Mouse (Mus musculus): ENCODE results near the gene Mrvi1. TPM values are rescaled to one million over a fixed set of nuclear protein-coding genes. Genes with fewer than 3 reads are reported as not detected.

The Mrvi1 gene
- total RNA-seq, 2 experiments from 2014 or later, result 1.4 to 2.7 TPM

- no peak for DNase-seq (ENCODE audit: low spot score in 2 of 2)
- TF ChIP-seq CTCF (conservative IDR thresholded peaks at IDR 0.05), result no peak
- Histone ChIP-seq H3K27ac (no peak overlapping the region), H3K4me3 (no peak overlapping the region)
Measured at GRCm38 (mm10) chr7:110967373-110967772, 14.9 kb downstream of the Mrvi1 start.

GRCm38 (mm10) chr7:110966853-110967252 lies 15.4 kb downstream of the Mrvi1 start:
- TF ChIP-seq CTCF (conservative IDR thresholded peaks at IDR 0.05), result no peak
- no peak for DNase-seq (ENCODE audit: low spot score in 2 of 2)
- Histone ChIP-seq H3K27ac (no peak overlapping the region), H3K4me3 (no peak overlapping the region)

GRCm38 (mm10) chr7:110965387-110965786 lies 16.9 kb downstream of the Mrvi1 start:
- peak in 1 of 2 experiments; percentile 26 for DNase-seq (ENCODE audit: low spot score in 2 of 2)
- no peak overlapping the region for H3K4me3 ChIP-seq
- no peak for TF ChIP-seq CTCF (conservative IDR thresholded peaks at IDR 0.05)
- H3K27ac ChIP-seq, result no peak overlapping the region

- Histone ChIP-seq H3K4me3 (no peak overlapping the region), H3K27ac (no peak overlapping the region)
- no peak for DNase-seq (ENCODE audit: low spot score in 2 of 2)
- TF ChIP-seq CTCF (conservative IDR thresholded peaks at IDR 0.05), result no peak
Measured at GRCm38 (mm10) chr7:110963655-110963997, 18.6 kb downstream of the Mrvi1 start.

GRCm38 (mm10) chr7:110962943-110963654 lies 19.2 kb downstream of the Mrvi1 start:
- TF ChIP-seq CTCF (conservative IDR thresholded peaks at IDR 0.05), result no peak
- Histone ChIP-seq H3K4me3 (no peak overlapping the region), H3K27ac (no peak overlapping the region)
- DNase-seq (ENCODE audit: low spot score in 2 of 2), result no peak

GRCm38 (mm10) chr7:110962497-110962896 lies 19.8 kb downstream of the Mrvi1 start:
- DNase-seq (ENCODE audit: low spot score in 2 of 2), result no peak
- Histone ChIP-seq H3K4me3 (no peak overlapping the region), H3K27ac (no peak overlapping the region)
- TF ChIP-seq CTCF (conservative IDR thresholded peaks at IDR 0.05), result no peak

GRCm38 (mm10) chr7:110956422-110957170 lies 25.7 kb downstream of the Mrvi1 start:
- Histone ChIP-seq H3K27ac (no peak overlapping the region), H3K4me3 (no peak overlapping the region)
- TF ChIP-seq CTCF (conservative IDR thresholded peaks at IDR 0.05), result no peak
- no peak for DNase-seq (ENCODE audit: low spot score in 2 of 2)

GRCm38 (mm10) chr7:110955576-110955975 lies 26.7 kb downstream of the Mrvi1 start:
- Histone ChIP-seq H3K4me3 (no peak overlapping the region), H3K27ac (no peak overlapping the region)
- no peak for DNase-seq (ENCODE audit: low spot score in 2 of 2)
- TF ChIP-seq CTCF (conservative IDR thresholded peaks at IDR 0.05), result no peak

- Histone ChIP-seq H3K27ac (no peak overlapping the region), H3K4me3 (no peak overlapping the region)
- DNase-seq (ENCODE audit: low spot score in 2 of 2), result no peak
- TF ChIP-seq CTCF (conservative IDR thresholded peaks at IDR 0.05), result no peak
Measured at GRCm38 (mm10) chr7:110954072-110954858, 28.0 kb downstream of the Mrvi1 start.

GRCm38 (mm10) chr7:110953210-110953609 lies 29.1 kb downstream of the Mrvi1 start:
- no peak for DNase-seq (ENCODE audit: low spot score in 2 of 2)
- no peak for TF ChIP-seq CTCF (conservative IDR thresholded peaks at IDR 0.05)
- Histone ChIP-seq H3K27ac (no peak overlapping the region), H3K4me3 (no peak overlapping the region)

GRCm38 (mm10) chr7:110950621-110950925 lies 31.7 kb downstream of the Mrvi1 start:
- TF ChIP-seq CTCF (conservative IDR thresholded peaks at IDR 0.05), result no peak
- DNase-seq (ENCODE audit: low spot score in 2 of 2), result no peak
- Histone ChIP-seq H3K27ac (no peak overlapping the region), H3K4me3 (no peak overlapping the region)

- Histone ChIP-seq H3K27ac (no peak overlapping the region), H3K4me3 (no peak overlapping the region)
- no peak for DNase-seq (ENCODE audit: low spot score in 2 of 2)
- no peak for TF ChIP-seq CTCF (conservative IDR thresholded peaks at IDR 0.05)
Measured at GRCm38 (mm10) chr7:110949785-110950620, 32.3 kb downstream of the Mrvi1 start.

Data from layer of hippocampus, adult 2 months (tissue).